Mouse (Mus musculus): ENCODE data around the gene Cep170b. TPM values are rescaled to one million over a fixed set of nuclear protein-coding genes. Genes with fewer than 3 reads are reported as not detected.

The Cep170b gene
- polyA plus RNA-seq, 1 experiment = 22.8 TPM

- Histone ChIP-seq H3K79me2 (ENCODE audit: control insufficient read depth, insufficient read depth) (no peaks in the 10 kb centered on the region), H3K36me3 (ENCODE audit: control insufficient read depth, insufficient read depth) (no peaks in the 10 kb centered on the region), H3K27me3 (ENCODE audit: control insufficient read depth, insufficient read depth, insufficient read length) (no peaks in the 10 kb centered on the region), H3K4me3 (no peak overlapping the region), H3ac (ENCODE audit: control insufficient read depth, insufficient read length) (no peak overlapping the region), H3K4me2 (ENCODE audit: low read depth) (no peak overlapping the region)
- TF ChIP-seq MAX (IDR thresholded peaks at IDR 0.05; ENCODE audit: low read depth) = no peak
- TF ChIP-seq MYOD1 (IDR thresholded peaks at IDR 0.05; ENCODE audit: control insufficient read depth in 1 of 3, insufficient read length in 2 of 3, low read depth in 2 of 3) = no peak
- no peak for TF ChIP-seq POLR2AphosphoS2 (IDR thresholded peaks at IDR 0.05; ENCODE audit: insufficient read length, low read depth)
- no peak for TF ChIP-seq REST (IDR thresholded peaks at IDR 0.05; ENCODE audit: insufficient read depth, insufficient read length)
- TF ChIP-seq MYOG (IDR thresholded peaks at IDR 0.05; ENCODE audit: control insufficient read depth in 1 of 3, insufficient read depth in 1 of 3, insufficient read length in 2 of 3, low read depth in 2 of 3) = no peak
- TF ChIP-seq E2F4 (IDR thresholded peaks at IDR 0.05; ENCODE audit: insufficient read depth) = no peak
- TF ChIP-seq SRF (IDR thresholded peaks at IDR 0.05; ENCODE audit: control insufficient read depth, insufficient read length, low read depth) = no peak
- no peak for TF ChIP-seq USF1 (IDR thresholded peaks at IDR 0.05; ENCODE audit: low read depth)
- no peak for TF ChIP-seq POLR2A (IDR thresholded peaks at IDR 0.05; ENCODE audit: insufficient read length, low read depth)
- no peak for TF ChIP-seq TCF3 (IDR thresholded peaks at IDR 0.05; ENCODE audit: insufficient read length, low read depth)
- no peak for TF ChIP-seq CEBPB (IDR thresholded peaks at IDR 0.05; ENCODE audit: insufficient read depth, poor library complexity, severe bottlenecking)
- TF ChIP-seq TCF12 (IDR thresholded peaks at IDR 0.05; ENCODE audit: insufficient read depth, poor library complexity, severe bottlenecking) = no peak
These were observed 42.9 kb downstream of the Cep170b start for GRCm38 (mm10) chr12:112763176-112763575.

- Histone ChIP-seq H3K4me3 (no peak overlapping the region), H3K79me2 (ENCODE audit: control insufficient read depth, insufficient read depth) (no peaks in the 10 kb centered on the region), H3K36me3 (ENCODE audit: control insufficient read depth, insufficient read depth) (no peaks in the 10 kb centered on the region), H3K4me2 (ENCODE audit: low read depth) (no peak overlapping the region), H3K27me3 (ENCODE audit: control insufficient read depth, insufficient read depth, insufficient read length) (no peaks in the 10 kb centered on the region), H3ac (ENCODE audit: control insufficient read depth, insufficient read length) (no peak overlapping the region)
- TF ChIP-seq POLR2AphosphoS2 (IDR thresholded peaks at IDR 0.05; ENCODE audit: insufficient read length, low read depth) (no peak), REST (IDR thresholded peaks at IDR 0.05; ENCODE audit: insufficient read depth, insufficient read length) (no peak), POLR2A (IDR thresholded peaks at IDR 0.05; ENCODE audit: insufficient read length, low read depth) (no peak), E2F4 (IDR thresholded peaks at IDR 0.05; ENCODE audit: insufficient read depth) (no peak), MYOG (IDR thresholded peaks at IDR 0.05; ENCODE audit: control insufficient read depth in 1 of 3, insufficient read depth in 1 of 3, insufficient read length in 2 of 3, low read depth in 2 of 3) (no peak), MYOD1 (IDR thresholded peaks at IDR 0.05; ENCODE audit: control insufficient read depth in 1 of 3, insufficient read length in 2 of 3, low read depth in 2 of 3) (no peak), USF1 (IDR thresholded peaks at IDR 0.05; ENCODE audit: low read depth) (no peak), SRF (IDR thresholded peaks at IDR 0.05; ENCODE audit: control insufficient read depth, insufficient read length, low read depth) (no peak), TCF3 (IDR thresholded peaks at IDR 0.05; ENCODE audit: insufficient read length, low read depth) (no peak), TCF12 (IDR thresholded peaks at IDR 0.05; ENCODE audit: insufficient read depth, poor library complexity, severe bottlenecking) (no peak), MAX (IDR thresholded peaks at IDR 0.05; ENCODE audit: low read depth) (no peak), CEBPB (IDR thresholded peaks at IDR 0.05; ENCODE audit: insufficient read depth, poor library complexity, severe bottlenecking) (no peak)
These were observed 43.9 kb downstream of the Cep170b start for GRCm38 (mm10) chr12:112764141-112764540.

GRCm38 (mm10) chr12:112764991-112765390, 44.7 kb downstream of the Cep170b start:
- no peaks in the 10 kb centered on the region for H3K79me2 ChIP-seq (ENCODE audit: control insufficient read depth, insufficient read depth)
- H3K4me3 ChIP-seq = no peak overlapping the region
- no peaks in the 10 kb centered on the region for H3K27me3 ChIP-seq (ENCODE audit: control insufficient read depth, insufficient read depth, insufficient read length)
- no peak overlapping the region for H3ac ChIP-seq (ENCODE audit: control insufficient read depth, insufficient read length)
- no peak overlapping the region for H3K4me2 ChIP-seq (ENCODE audit: low read depth)
- TF ChIP-seq CEBPB (IDR thresholded peaks at IDR 0.05; ENCODE audit: insufficient read depth, poor library complexity, severe bottlenecking) = no peak
- no peak for TF ChIP-seq USF1 (IDR thresholded peaks at IDR 0.05; ENCODE audit: low read depth)
- no peak for TF ChIP-seq E2F4 (IDR thresholded peaks at IDR 0.05; ENCODE audit: insufficient read depth)
- H3K36me3 ChIP-seq (ENCODE audit: control insufficient read depth, insufficient read depth) = no peaks in the 10 kb centered on the region

GRCm38 (mm10) chr12:112766586-112766985, 46.3 kb downstream of the Cep170b start:
- Histone ChIP-seq H3K4me2 (ENCODE audit: low read depth) (no peak overlapping the region), H3ac (ENCODE audit: control insufficient read depth, insufficient read length) (no peak overlapping the region), H3K36me3 (ENCODE audit: control insufficient read depth, insufficient read depth) (no peaks in the 10 kb centered on the region), H3K79me2 (ENCODE audit: control insufficient read depth, insufficient read depth) (no peaks in the 10 kb centered on the region), H3K27me3 (ENCODE audit: control insufficient read depth, insufficient read depth, insufficient read length) (no peaks in the 10 kb centered on the region), H3K4me3 (no peak overlapping the region)
- no peak for TF ChIP-seq POLR2A (IDR thresholded peaks at IDR 0.05; ENCODE audit: insufficient read length, low read depth)
- no peak for TF ChIP-seq TCF3 (IDR thresholded peaks at IDR 0.05; ENCODE audit: insufficient read length, low read depth)
- no peak for TF ChIP-seq USF1 (IDR thresholded peaks at IDR 0.05; ENCODE audit: low read depth)
- TF ChIP-seq CEBPB (IDR thresholded peaks at IDR 0.05; ENCODE audit: insufficient read depth, poor library complexity, severe bottlenecking) = no peak
- TF ChIP-seq POLR2AphosphoS2 (IDR thresholded peaks at IDR 0.05; ENCODE audit: insufficient read length, low read depth) = no peak
- no peak for TF ChIP-seq MYOD1 (IDR thresholded peaks at IDR 0.05; ENCODE audit: control insufficient read depth in 1 of 3, insufficient read length in 2 of 3, low read depth in 2 of 3)
- TF ChIP-seq MAX (IDR thresholded peaks at IDR 0.05; ENCODE audit: low read depth) = no peak
- no peak for TF ChIP-seq MYOG (IDR thresholded peaks at IDR 0.05; ENCODE audit: control insufficient read depth in 1 of 3, insufficient read depth in 1 of 3, insufficient read length in 2 of 3, low read depth in 2 of 3)
- TF ChIP-seq SRF (IDR thresholded peaks at IDR 0.05; ENCODE audit: control insufficient read depth, insufficient read length, low read depth) = no peak
- no peak for TF ChIP-seq TCF12 (IDR thresholded peaks at IDR 0.05; ENCODE audit: insufficient read depth, poor library complexity, severe bottlenecking)
- TF ChIP-seq E2F4 (IDR thresholded peaks at IDR 0.05; ENCODE audit: insufficient read depth) = no peak
- no peak for TF ChIP-seq REST (IDR thresholded peaks at IDR 0.05; ENCODE audit: insufficient read depth, insufficient read length)

All from myocyte (in vitro differentiated cells).